ENCODE assay signal across 14 mouse cellular contexts in the genomic region with DNA sequence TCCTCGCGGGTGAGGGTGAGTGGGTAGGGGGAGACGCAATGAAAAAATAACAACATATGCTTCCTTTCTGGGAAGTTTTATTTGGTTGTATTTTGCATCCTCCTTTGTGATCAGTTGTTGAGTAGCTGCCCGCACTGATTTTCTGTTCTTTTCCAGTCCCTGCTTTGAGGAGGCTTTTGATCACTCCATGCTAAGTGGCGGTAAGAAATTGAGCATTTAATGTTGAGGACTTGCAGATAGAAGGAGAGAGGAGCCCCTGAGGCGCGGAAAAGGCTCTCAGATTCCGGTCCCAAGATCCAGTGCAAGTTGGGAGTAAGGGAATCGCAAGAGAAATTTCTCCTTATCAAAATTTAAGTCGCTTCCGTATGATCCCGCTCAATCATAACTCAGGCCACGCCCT. TPM values are rescaled to one million over a fixed set of nuclear protein-coding genes. Genes with fewer than 3 reads are reported as not detected.
DNase-seq lines count a peak whose midpoint lies in the region; ATAC-seq lines count a peak whose summit lies in the region.
"Had no signal": no experiment of that assay in that cellular context is flagged by ENCODE, and none has a peak within 500 bp of the region (broad histone marks: within the 10 kb centered on the region; RNA-seq: fewer than 3 reads in every experiment).

No protein-coding gene starts in this region.

- H3K27me3 ChIP-seq in heart, embryonic 13.5 days (replicated peaks) = peaks cover 95% of the 10 kb centered on the region
- H3K27me3 ChIP-seq in kidney, embryonic 14.5 days (ENCODE audit: control insufficient read depth, insufficient read depth, low read length) = peaks cover 84% of the 10 kb centered on the region
- peaks cover 92% of the 10 kb centered on the region for H3K27me3 ChIP-seq in kidney, embryonic 16.5 days (ENCODE audit: insufficient read depth, low read length)

- no peaks in the 10 kb centered on the region for H3K36me3 ChIP-seq in heart, embryonic 13.5 days
- no peaks in the 10 kb centered on the region for H3K36me3 ChIP-seq in kidney, embryonic 14.5 days (ENCODE audit: control insufficient read depth, insufficient read depth, low read length)
- no peaks in the 10 kb centered on the region for H3K36me3 ChIP-seq in kidney, embryonic 16.5 days (ENCODE audit: insufficient read depth, low read length)

- H3K4me1 ChIP-seq in heart, embryonic 13.5 days = peaks cover 20% of the 10 kb centered on the region
- peaks cover 11% of the 10 kb centered on the region; the same call in 1 of the 2 replicates for H3K4me1 ChIP-seq in kidney, embryonic 14.5 days (ENCODE audit: control insufficient read depth, insufficient read depth, low read length)
- H3K4me1 ChIP-seq in kidney, embryonic 16.5 days (ENCODE audit: insufficient read depth, low read length) = peaks cover 12% of the 10 kb centered on the region; the same call in 1 of the 2 replicates

- 0 out of 2 replicates have a peak overlapping the region, but pooled peaks have one; percentile 36 for H3K27ac ChIP-seq in heart, embryonic 13.5 days (replicated peaks)
- no peak overlapping the region for H3K27ac ChIP-seq in kidney, embryonic 14.5 days (ENCODE audit: low read depth, low read length)
- no peak overlapping the region for H3K27ac ChIP-seq in kidney, embryonic 16.5 days (ENCODE audit: low read length)
- H3K27ac ChIP-seq: liver, embryonic 14.5 days; macrophage had no signal

- no peak for DNase-seq in heart, postnatal 36 days
- DNase-seq in ES-CJ7 (ENCODE audit: low read depth, low spot score) = peak; percentile 14
- peak; percentile 52 for DNase-seq in embryo, embryonic 10.5 days (ENCODE audit: low spot score)
- peak; percentile 36 to 41 for DNase-seq in heart, postnatal 10 days
- DNase-seq in lung, postnatal 25 days (ENCODE audit: low spot score) = no peak
- DNase-seq: cerebellum, adult 8-10 months; kidney, postnatal 36 days had no signal

- ATAC-seq in heart, embryonic 13.5 days (ENCODE audit: extremely low read depth, insufficient number of reproducible peaks, low FRiP score, low TSS enrichment) = no peak
- ATAC-seq in kidney, embryonic 14.5 days (ENCODE audit: low FRiP score, low TSS enrichment) = no peak
- no peak for ATAC-seq in kidney, embryonic 16.5 days (ENCODE audit: low FRiP score, low TSS enrichment)
- ATAC-seq: inflammation-experienced regulatory T-cells, adult 6 months had no signal

- H3K9ac ChIP-seq in heart, embryonic 13.5 days = peak overlapping the region; percentile 44; the same call in 1 of the 2 replicates
- H3K9ac ChIP-seq in kidney, embryonic 14.5 days (ENCODE audit: low read depth, low read length) = no peak overlapping the region
- no peak overlapping the region for H3K9ac ChIP-seq in kidney, embryonic 16.5 days (replicated peaks; ENCODE audit: low read length)
- H3K9ac ChIP-seq: liver, embryonic 14.5 days had no signal

- H3K9me3 ChIP-seq in heart, embryonic 13.5 days = no peaks in the 10 kb centered on the region
- no peaks in the 10 kb centered on the region for H3K9me3 ChIP-seq in kidney, embryonic 14.5 days (ENCODE audit: control insufficient read depth, low read length)
- no peaks in the 10 kb centered on the region for H3K9me3 ChIP-seq in kidney, embryonic 16.5 days (ENCODE audit: low read length)

- peak overlapping the region; percentile 54 for H3K4me3 ChIP-seq in heart, embryonic 13.5 days
- H3K4me3 ChIP-seq in kidney, embryonic 14.5 days (ENCODE audit: low read length) = no peak overlapping the region
- no peak overlapping the region for H3K4me3 ChIP-seq in kidney, embryonic 16.5 days (ENCODE audit: low read length)

- 3% methylated on average over 13 of the region's 13 CpGs for WGBS in heart, embryonic 13.5 days
- under 1% methylated on average over 13 of the region's 13 CpGs for WGBS in kidney, embryonic 14.5 days
- WGBS in kidney, embryonic 16.5 days = under 1% methylated on average over 13 of the region's 13 CpGs

- peak overlapping the region; percentile 77 for H3K4me2 ChIP-seq in heart, embryonic 13.5 days
- H3K4me2 ChIP-seq in kidney, embryonic 14.5 days (replicated peaks; ENCODE audit: low read depth, low read length) = no peak overlapping the region
- no peak overlapping the region for H3K4me2 ChIP-seq in kidney, embryonic 16.5 days (replicated peaks; ENCODE audit: low read depth, low read length)

- intact Hi-C loops in heart, postnatal 36 days (cut with DNase I) = loop anchor here (10.0 kb wide), 2 partner anchors 313 to 487 kb away; no protein-coding TSS in a partner anchor
- intact Hi-C loops in heart, postnatal 10 days (cut with DNase I) = loop anchor here (5.0 kb wide), 1 partner anchor 104 kb away; no protein-coding TSS in a partner anchor

RNA-seq across cellular contexts. Expression of a gene that starts 7.1 kb away (rescaled TPM):
- 10.1 and 10.5 TPM in 2 replicates for polyA plus RNA-seq in heart, embryonic 13.5 days (2015; fragmentation: Nextera tagmentation; extraction: Ambion mirVana)
- 1 to 10 TPM; 3.4 to 5.3 TPM for total RNA-seq in heart, postnatal 36 days (2021)
- total RNA-seq in heart, postnatal 10 days (2021) = 1 to 10 TPM; 7.8 to 9.4 TPM
- polyA plus RNA-seq in kidney, embryonic 14.5 days (2014; fragmentation: Nextera tagmentation; extraction: Ambion mirVana) = 3.1 and 3.5 TPM in 2 replicates
- polyA plus RNA-seq in kidney, embryonic 16.5 days (2015; fragmentation: Nextera tagmentation; extraction: Ambion mirVana) = 1.9 and 2.1 TPM in 2 replicates
- polyA plus RNA-seq: inflammation-experienced regulatory T-cells, adult 6 months; macrophage; small intestine, adult 2 months had no signal

Comparison
In these comparisons a context has a peak if more than half of its experiments do, and no peak if none do; other contexts are left out.
1. DNase-seq: peak in ES-CJ7 (single experiment), embryo, embryonic 10.5 days (single experiment) and heart, postnatal 10 days (2 of 2); none in heart, postnatal 36 days (0 of 2) and lung, postnatal 25 days (single experiment).